Mouse (Mus musculus) c-Kit-positive CD71-positive TER-119-negative erythroid progenitor cells, embryonic 14.5 days (primary cell): ENCODE measurements around the gene Gm9049.
"Not testable (repeated sequence)": the region's sequence is repeated elsewhere in the genome, so short reads cannot be mapped to it uniquely, and the experiment has no call there.

Experiments
- DNase-seq: peaks from one replicate; pipeline ENCODE4 v3.0.0-alpha.2; 2013; ENCODE audit warnings: low read depth

The Gm9049 gene

DNA sequence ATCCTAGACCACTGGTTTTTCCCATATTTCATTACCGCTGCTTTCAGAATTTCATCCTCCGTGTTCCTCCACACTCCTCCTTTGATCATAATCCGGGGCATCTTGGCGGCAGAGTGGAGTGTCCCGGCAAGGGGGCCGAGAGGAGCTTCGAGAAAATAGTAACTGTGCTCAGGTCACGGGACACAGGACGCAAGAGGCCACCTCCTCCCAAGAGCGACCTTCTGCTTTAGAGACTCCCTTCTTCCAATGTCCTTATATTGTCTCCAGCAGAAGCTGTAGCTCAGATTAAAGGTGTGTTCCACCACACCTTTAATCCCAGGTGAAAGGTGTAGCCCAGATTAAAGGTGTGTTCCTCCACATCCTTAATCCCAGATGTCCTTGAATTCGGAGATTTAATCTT is at the start of gene Gm9049:
TSS of gene Gm9049 (minus strand) at position 101 of the 400 bp plus-strand sequence.
- DNase-seq = not testable (repeated sequence)

DNA sequence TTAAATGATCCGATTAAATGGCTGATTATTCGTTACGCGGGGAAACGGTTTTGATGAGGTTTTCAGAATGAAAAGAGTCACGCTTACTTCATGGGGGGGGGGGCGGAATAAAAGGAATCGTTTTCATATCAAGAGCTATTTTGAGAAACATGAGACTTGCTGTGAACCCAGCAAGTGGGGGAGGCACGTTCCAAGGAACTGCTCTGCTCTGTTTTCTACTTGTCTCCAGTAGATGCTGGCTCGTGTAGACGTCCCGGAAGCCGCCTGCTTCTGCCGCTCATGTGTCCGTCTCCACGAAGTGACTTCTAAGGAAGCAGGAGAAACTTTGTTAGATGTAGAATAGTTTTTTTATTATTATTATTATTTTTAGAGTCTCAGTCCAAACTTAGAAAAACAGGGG is 46.0 kb upstream of the Gm9049 start:
- DNase-seq = no peak

DNA sequence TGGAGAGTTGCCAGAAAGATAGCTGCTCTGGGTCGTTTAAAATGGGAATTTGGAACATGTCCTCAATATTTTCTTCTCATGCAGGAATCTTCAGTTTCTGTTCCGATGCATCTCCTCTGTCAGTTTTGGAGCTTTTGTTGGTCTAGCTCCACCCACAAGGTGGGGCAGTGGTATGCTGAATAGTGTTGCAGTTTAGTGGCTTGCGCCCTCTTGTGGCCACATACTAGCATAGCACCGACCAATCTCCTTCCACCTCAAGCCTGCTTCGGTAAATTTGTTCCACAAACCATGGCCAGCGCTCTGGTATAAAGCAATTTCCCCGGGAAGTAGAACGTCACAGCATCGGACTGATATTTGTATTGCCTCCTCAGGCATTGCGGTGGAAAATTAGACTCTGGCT is 16.5 kb upstream of the Gm9049 start:
- peak; percentile 56 for DNase-seq

DNA sequence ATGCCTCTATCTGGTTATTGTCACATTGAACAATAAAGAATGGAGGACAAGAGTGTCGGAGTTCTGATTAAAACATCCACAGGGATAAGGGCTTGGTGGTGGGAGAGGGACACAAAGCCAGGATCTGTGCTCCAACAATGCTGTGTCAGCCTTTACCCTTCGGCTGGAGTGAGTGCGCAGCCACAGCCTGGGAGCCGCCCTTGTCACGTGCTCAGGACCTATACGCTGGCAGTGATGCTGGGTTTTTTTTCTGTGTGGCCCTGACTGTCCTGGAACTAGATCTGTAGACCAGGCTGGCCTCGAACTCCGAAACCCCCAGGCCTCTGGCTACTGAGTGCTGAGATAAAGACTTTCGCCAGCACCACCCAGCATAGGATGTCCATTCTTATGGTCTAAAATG is 15.6 kb upstream of the Gm9049 start:
- DNase-seq = no peak

DNA sequence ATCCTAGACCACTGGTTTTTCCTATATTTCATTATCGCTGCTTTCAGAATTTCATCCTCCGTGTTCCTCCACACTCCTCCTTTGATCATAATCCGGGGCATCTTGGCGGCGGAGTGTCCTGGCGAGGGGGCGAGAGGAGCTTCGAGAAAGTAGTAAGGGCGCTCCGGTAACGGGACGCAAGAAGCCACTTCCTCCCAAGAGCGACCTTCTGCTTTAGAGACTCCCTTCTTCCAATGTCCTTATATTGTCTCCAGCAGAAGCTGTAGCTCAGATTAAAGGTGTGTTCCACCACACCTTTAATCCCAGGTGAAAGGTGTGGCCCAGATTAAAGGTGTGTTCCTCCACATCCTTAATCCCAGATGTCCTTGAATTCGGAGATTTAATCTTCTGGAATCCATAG is 5.3 kb downstream of the Gm9049 start, which contains the start of gene Gm9048:
TSS of gene Gm9048 (minus strand) at position 101 of the 400 bp plus-strand sequence.
- not testable (repeated sequence) for DNase-seq

DNA sequence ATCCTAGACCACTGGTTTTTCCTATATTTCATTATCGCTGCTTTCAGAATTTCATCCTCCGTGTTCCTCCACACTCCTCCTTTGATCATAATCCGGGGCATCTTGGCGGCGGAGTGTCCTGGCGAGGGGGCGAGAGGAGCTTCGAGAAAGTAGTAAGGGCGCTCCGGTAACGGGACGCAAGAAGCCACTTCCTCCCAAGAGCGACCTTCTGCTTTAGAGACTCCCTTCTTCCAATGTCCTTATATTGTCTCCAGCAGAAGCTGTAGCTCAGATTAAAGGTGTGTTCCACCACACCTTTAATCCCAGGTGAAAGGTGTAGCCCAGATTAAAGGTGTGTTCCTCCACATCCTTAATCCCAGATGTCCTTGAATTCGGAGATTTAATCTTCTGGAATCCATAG is 10.8 kb downstream of the Gm9049 start, which contains the start of gene Gm9046:
TSS of gene Gm9046 (minus strand) at position 101 of the 400 bp plus-strand sequence.
- not testable (repeated sequence) for DNase-seq

DNA sequence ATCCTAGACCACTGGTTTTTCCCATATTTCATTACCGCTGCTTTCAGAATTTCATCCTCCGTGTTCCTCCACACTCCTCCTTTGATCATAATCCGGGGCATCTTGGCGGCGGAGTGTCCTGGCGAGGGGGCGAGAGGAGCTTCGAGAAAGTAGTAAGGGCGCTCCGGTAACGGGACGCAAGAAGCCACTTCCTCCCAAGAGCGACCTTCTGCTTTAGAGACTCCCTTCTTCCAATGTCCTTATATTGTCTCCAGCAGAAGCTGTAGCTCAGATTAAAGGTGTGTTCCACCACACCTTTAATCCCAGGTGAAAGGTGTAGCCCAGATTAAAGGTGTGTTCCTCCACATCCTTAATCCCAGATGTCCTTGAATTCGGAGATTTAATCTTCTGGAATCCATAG is 16.2 kb downstream of the Gm9049 start, which contains the start of gene Gm9045:
TSS of gene Gm9045 (minus strand) at position 101 of the 400 bp plus-strand sequence.
- DNase-seq = not testable (repeated sequence)

DNA sequence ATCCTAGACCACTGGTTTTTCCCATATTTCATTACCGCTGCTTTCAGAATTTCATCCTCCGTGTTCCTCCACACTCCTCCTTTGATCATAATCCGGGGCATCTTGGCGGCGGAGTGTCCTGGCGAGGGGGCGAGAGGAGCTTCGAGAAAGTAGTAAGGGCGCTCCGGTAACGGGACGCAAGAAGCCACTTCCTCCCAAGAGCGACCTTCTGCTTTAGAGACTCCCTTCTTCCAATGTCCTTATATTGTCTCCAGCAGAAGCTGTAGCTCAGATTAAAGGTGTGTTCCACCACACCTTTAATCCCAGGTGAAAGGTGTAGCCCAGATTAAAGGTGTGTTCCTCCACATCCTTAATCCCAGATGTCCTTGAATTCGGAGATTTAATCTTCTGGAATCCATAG is 21.6 kb downstream of the Gm9049 start, which contains the start of gene Gm9044:
TSS of gene Gm9044 (minus strand) at position 101 of the 400 bp plus-strand sequence.
- DNase-seq = not testable (repeated sequence)

DNA sequence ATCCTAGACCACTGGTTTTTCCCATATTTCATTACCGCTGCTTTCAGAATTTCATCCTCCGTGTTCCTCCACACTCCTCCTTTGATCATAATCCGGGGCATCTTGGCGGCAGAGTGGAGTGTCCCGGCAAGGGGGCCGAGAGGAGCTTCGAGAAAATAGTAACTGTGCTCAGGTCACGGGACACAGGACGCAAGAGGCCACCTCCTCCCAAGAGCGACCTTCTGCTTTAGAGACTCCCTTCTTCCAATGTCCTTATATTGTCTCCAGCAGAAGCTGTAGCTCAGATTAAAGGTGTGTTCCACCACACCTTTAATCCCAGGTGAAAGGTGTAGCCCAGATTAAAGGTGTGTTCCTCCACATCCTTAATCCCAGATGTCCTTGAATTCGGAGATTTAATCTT is 27.0 kb downstream of the Gm9049 start, which contains the start of gene Gm9040:
TSS of gene Gm9040 (minus strand) at position 101 of the 400 bp plus-strand sequence.
- DNase-seq = not testable (repeated sequence)

DNA sequence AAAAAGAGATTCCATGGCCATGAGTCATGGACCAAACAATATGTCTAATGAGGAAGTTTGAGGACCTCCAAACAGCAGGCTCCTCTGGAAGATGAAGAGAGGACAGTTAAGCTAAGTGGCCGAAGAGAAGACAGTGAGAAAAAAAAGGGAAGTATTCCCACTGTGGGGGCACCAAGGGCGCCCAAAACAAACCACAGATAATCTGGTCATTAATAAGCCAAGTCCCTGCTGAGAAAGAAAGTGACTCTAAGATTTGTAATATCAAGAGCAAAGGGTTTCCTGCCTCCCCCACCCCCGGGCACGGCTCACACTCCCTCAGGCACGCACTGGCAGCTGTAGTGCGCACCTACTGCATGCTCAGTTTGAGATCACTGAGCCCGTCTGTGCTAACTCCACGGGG is 34.9 kb downstream of the Gm9049 start:
- no peak for DNase-seq

DNA sequence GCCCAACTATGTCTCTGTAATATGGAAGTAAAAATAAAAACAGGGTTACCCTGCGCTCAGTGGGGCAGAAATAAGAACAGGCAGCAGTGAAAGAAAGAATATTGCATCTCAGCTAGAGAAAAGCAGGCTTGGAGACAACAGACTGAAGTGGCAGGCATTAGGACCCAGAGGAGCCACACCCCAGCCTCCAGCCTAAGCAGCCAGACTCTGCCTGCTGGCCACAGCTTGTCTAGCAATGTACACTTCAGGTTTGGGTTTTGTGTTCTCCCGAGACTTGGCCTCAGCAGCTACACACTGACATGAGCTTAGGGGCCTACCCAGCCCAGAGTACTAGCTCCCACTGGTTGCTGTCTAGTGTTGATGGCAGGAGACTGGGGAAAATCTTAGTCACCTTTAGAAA is 51.8 kb downstream of the Gm9049 start:
- DNase-seq = not testable (repeated sequence)
